Mouse (Mus musculus): ENCODE measurements at regions not wholly inside any gene's neighbourhood (a gene's known extent, or its start where the extent isn't known, plus 50 kb on each side); places are given as distances from the start of the nearest gene placed in this dataset.

- WGBS, result 87% methylated on average over 12 of the region's 12 CpGs
- TF ChIP-seq CTCF (IDR thresholded peaks at IDR 0.05; ENCODE audit: low read depth), result no peak
- ATAC-seq, result no peak
Measured at GRCm38 (mm10) chr11:19455391-19456290, 436.9 kb upstream of the Meis1 start.

DNA sequence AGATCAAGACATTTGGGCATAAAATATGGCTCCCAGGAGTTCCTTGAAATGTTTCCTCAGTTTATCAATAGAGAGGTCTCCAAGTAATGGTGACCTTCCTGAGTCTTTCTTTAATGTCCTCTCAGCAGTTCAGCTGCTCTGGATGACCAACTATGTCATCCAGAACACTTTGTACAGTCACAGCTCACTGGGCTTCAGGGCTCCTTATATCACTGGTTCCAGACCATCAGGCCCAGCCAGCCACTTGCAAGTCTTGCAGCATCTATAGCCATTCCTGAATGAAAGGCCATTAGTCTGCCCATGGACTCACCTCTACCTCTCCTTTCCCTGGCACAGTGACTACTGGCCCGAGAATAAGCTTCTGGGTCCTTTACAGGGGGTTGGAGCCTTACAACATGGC lies 437.8 kb upstream of the Meis1 start:
- 60% methylated on average over 1 of the region's 1 CpGs for WGBS
- TF ChIP-seq CTCF (IDR thresholded peaks at IDR 0.05; ENCODE audit: low read depth), result no peak
- H3K9me3 ChIP-seq (ENCODE audit: control insufficient read depth), result no peaks in the 10 kb centered on the region
- H3K36me3 ChIP-seq (ENCODE audit: control insufficient read depth, insufficient read depth), result no peaks in the 10 kb centered on the region
- no peak overlapping the region for H3K4me3 ChIP-seq (ENCODE audit: low read depth, low read length)
- no peaks in the 10 kb centered on the region for H3K27me3 ChIP-seq (replicated peaks; ENCODE audit: control insufficient read depth, insufficient read depth, low read length)
- no peaks in the 10 kb centered on the region for H3K4me1 ChIP-seq (replicated peaks; ENCODE audit: control insufficient read depth, insufficient read depth, low read length)
- H3K4me2 ChIP-seq (replicated peaks; ENCODE audit: low read depth), result no peak overlapping the region
- H3K9ac ChIP-seq (ENCODE audit: low read depth, low read length), result no peak overlapping the region
- no peak overlapping the region for H3K27ac ChIP-seq (ENCODE audit: low read depth, low read length)
- ATAC-seq, result no peak

More at GRCm38 (mm10) chr11:19455391-19456290, 436.9 kb upstream of the Meis1 start:
- Histone ChIP-seq H3K4me3 (ENCODE audit: low read depth, low read length) (no peak overlapping the region), H3K4me1 (replicated peaks; ENCODE audit: control insufficient read depth, insufficient read depth, low read length) (no peaks in the 10 kb centered on the region), H3K27me3 (replicated peaks; ENCODE audit: control insufficient read depth, insufficient read depth, low read length) (no peaks in the 10 kb centered on the region), H3K9me3 (ENCODE audit: control insufficient read depth) (no peaks in the 10 kb centered on the region), H3K36me3 (ENCODE audit: control insufficient read depth, insufficient read depth) (no peaks in the 10 kb centered on the region), H3K4me2 (replicated peaks; ENCODE audit: low read depth) (no peak overlapping the region), H3K27ac (ENCODE audit: low read depth, low read length) (no peak overlapping the region), H3K9ac (ENCODE audit: low read depth, low read length) (no peak overlapping the region)

GRCm38 (mm10) chr11:19463730-19464358 lies 445.1 kb upstream of the Meis1 start:
- Histone ChIP-seq H3K4me1 (replicated peaks; ENCODE audit: control insufficient read depth, insufficient read depth, low read length) (no peaks in the 10 kb centered on the region), H3K9ac (ENCODE audit: low read depth, low read length) (no peak overlapping the region), H3K27ac (ENCODE audit: low read depth, low read length) (no peak overlapping the region), H3K4me2 (replicated peaks; ENCODE audit: low read depth) (no peak overlapping the region), H3K36me3 (ENCODE audit: control insufficient read depth, insufficient read depth) (no peaks in the 10 kb centered on the region), H3K4me3 (ENCODE audit: low read depth, low read length) (no peak overlapping the region), H3K9me3 (ENCODE audit: control insufficient read depth) (no peaks in the 10 kb centered on the region), H3K27me3 (replicated peaks; ENCODE audit: control insufficient read depth, insufficient read depth, low read length) (no peaks in the 10 kb centered on the region)
- TF ChIP-seq CTCF (IDR thresholded peaks at IDR 0.05; ENCODE audit: low read depth), result no peak
- ATAC-seq, result no peak
- 62% methylated on average over 6 of the region's 6 CpGs for WGBS

DNA sequence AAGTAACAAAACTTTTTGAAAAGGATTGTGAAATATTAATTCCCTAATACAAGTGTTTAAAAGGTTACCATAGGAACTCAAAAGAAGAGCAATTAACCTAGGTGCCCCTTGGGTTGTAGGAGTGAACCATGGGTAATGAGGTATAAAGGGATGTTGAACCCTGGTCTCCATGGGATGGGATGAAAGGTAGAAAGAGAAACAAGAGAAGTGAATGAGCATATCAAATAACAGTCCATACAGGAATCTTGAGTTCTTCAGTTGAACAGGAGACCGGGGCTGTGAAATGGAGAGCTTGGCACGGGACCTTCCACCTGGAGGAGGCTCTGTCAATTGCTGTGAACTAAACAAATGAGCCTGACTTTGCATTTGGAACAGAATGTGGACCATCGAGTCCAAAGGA lies 449.6 kb upstream of the Meis1 start:
- no peak for TF ChIP-seq CTCF (IDR thresholded peaks at IDR 0.05; ENCODE audit: low read depth)
- Histone ChIP-seq H3K4me1 (replicated peaks; ENCODE audit: control insufficient read depth, insufficient read depth, low read length) (no peaks in the 10 kb centered on the region), H3K27me3 (replicated peaks; ENCODE audit: control insufficient read depth, insufficient read depth, low read length) (no peaks in the 10 kb centered on the region), H3K27ac (ENCODE audit: low read depth, low read length) (no peak overlapping the region), H3K9me3 (ENCODE audit: control insufficient read depth) (no peaks in the 10 kb centered on the region), H3K4me2 (replicated peaks; ENCODE audit: low read depth) (no peak overlapping the region), H3K36me3 (ENCODE audit: control insufficient read depth, insufficient read depth) (no peaks in the 10 kb centered on the region), H3K4me3 (ENCODE audit: low read depth, low read length) (no peak overlapping the region), H3K9ac (ENCODE audit: low read depth, low read length) (no peak overlapping the region)
- WGBS, result 90% methylated on average over 3 of the region's 3 CpGs
- no peak for ATAC-seq

GRCm38 (mm10) chr11:19468803-19469202 lies 450.0 kb upstream of the Meis1 start:
- 84% methylated on average over 3 of the region's 3 CpGs for WGBS
- Histone ChIP-seq H3K4me3 (ENCODE audit: low read depth, low read length) (no peak overlapping the region), H3K9me3 (ENCODE audit: control insufficient read depth) (no peaks in the 10 kb centered on the region), H3K27me3 (replicated peaks; ENCODE audit: control insufficient read depth, insufficient read depth, low read length) (no peaks in the 10 kb centered on the region), H3K27ac (ENCODE audit: low read depth, low read length) (no peak overlapping the region), H3K4me1 (replicated peaks; ENCODE audit: control insufficient read depth, insufficient read depth, low read length) (no peaks in the 10 kb centered on the region), H3K9ac (ENCODE audit: low read depth, low read length) (no peak overlapping the region), H3K4me2 (replicated peaks; ENCODE audit: low read depth) (no peak overlapping the region), H3K36me3 (ENCODE audit: control insufficient read depth, insufficient read depth) (no peaks in the 10 kb centered on the region)
- ATAC-seq, result no peak
- TF ChIP-seq CTCF (IDR thresholded peaks at IDR 0.05; ENCODE audit: low read depth), result no peak

- Histone ChIP-seq H3K9ac (ENCODE audit: low read depth, low read length) (no peak overlapping the region), H3K4me2 (replicated peaks; ENCODE audit: low read depth) (no peak overlapping the region), H3K36me3 (ENCODE audit: control insufficient read depth, insufficient read depth) (no peaks in the 10 kb centered on the region), H3K27me3 (replicated peaks; ENCODE audit: control insufficient read depth, insufficient read depth, low read length) (no peaks in the 10 kb centered on the region), H3K4me1 (replicated peaks; ENCODE audit: control insufficient read depth, insufficient read depth, low read length) (no peaks in the 10 kb centered on the region), H3K27ac (ENCODE audit: low read depth, low read length) (no peak overlapping the region), H3K4me3 (ENCODE audit: low read depth, low read length) (no peak overlapping the region), H3K9me3 (ENCODE audit: control insufficient read depth) (no peaks in the 10 kb centered on the region)
- WGBS, result 84% methylated on average over 5 of the region's 5 CpGs
- no peak for ATAC-seq
- TF ChIP-seq CTCF (IDR thresholded peaks at IDR 0.05; ENCODE audit: low read depth), result no peak
Measured at GRCm38 (mm10) chr11:19470648-19471341, 452.0 kb upstream of the Meis1 start.
